Mouse (Mus musculus): ENCODE data around the gene Cryzl1. TPM values are rescaled to one million over a fixed set of nuclear protein-coding genes. Genes with fewer than 3 reads are reported as not detected.
"Not testable (repeated sequence)": the region's sequence is repeated elsewhere in the genome, so short reads cannot be mapped to it uniquely, and the experiment has no call there.

Gene Cryzl1
- total and polyA plus RNA-seq, 2 experiments from 2014 or later, result 6.6 to 51.8 TPM

GRCm38 (mm10) chr16:91647461-91648219 is 81.1 kb downstream of the Cryzl1 start, which contains the start of gene Son:
TSS of gene Son (plus strand) at chr16:91647506.
- ATAC-seq (ENCODE audit: insufficient read depth, low read depth) (peak; percentile 96), DNase-seq (ENCODE audit: low spot score) (peak; percentile 99)
- WGBS, result under 1% methylated on average over 68 of the region's 70 CpGs
- no peaks in the 10 kb centered on the region for H3K27me3 ChIP-seq (ENCODE audit: control insufficient read depth, insufficient read depth, low read length)
- H3K4me2 ChIP-seq (ENCODE audit: low read depth, low read length), result peak within 1 kb of the TSS; percentile 89
- peaks cover 20% of the 10 kb centered on the region for H3K36me3 ChIP-seq (replicated peaks; ENCODE audit: control insufficient read depth, insufficient read depth, low read length)
- H3K9me3 ChIP-seq (replicated peaks; ENCODE audit: control insufficient read depth, low read length), result no peaks in the 10 kb centered on the region
- peak within 1 kb of the TSS; percentile 84 for H3K4me3 ChIP-seq (ENCODE audit: low read depth, low read length)
- H3K4me1 ChIP-seq (ENCODE audit: control insufficient read depth, insufficient read depth), result peaks cover 15% of the 10 kb centered on the region; the same call in 1 of the 2 replicates
- TF ChIP-seq CTCF (IDR thresholded peaks at IDR 0.05; ENCODE audit: low read depth), result no peak
- TF ChIP-seq EP300 (IDR thresholded peaks at IDR 0.05; ENCODE audit: low read depth), result peak; percentile 55; the same call in 1 of the 2 replicates
- H3K9ac ChIP-seq (replicated peaks; ENCODE audit: low read depth, low read length), result peak within 1 kb of the TSS; percentile 91
- peak within 1 kb of the TSS; percentile 99 for H3K27ac ChIP-seq (ENCODE audit: low read depth)

DNA sequence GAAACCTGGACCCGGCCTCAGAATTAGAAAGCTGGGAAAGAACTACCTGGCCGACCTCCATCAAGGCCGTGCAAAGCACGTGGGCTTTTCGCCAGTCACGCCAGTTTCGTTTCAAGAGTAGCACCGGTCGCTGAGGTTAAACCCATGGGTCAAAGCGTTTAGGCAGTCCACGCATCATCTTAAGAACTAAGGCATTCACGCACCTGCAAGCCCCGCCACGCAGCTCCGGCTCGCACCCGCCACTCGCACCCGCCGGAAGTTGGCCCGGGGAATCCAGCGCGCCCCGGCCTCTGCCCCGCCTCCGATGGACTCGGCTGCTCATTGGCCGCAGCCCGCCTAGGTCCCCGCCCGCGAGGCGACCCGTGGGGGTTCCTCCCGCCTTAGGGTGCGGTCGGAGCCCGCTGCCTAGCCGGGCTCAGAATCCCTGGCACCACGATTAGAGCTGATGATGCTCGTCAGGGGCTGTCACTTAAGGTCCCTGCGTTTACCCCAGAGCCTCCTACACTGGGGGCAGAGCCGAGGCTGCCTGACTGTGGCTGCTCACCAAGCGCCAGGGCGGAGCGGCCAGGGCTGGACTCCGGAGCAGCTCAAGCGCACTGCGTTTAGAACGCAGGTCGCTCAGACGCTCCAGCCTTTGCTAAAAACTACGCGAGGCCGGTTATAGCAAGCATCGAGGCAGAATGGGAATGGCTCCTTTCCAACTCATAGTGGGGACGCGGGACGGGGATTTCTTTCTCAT is 81.9 kb downstream of the Cryzl1 start, which contains the start of gene Gart:
Gene Gart (minus strand): TSS at position 272 of the 739 bp plus-strand sequence.
- Histone ChIP-seq H3K4me2 (ENCODE audit: low read depth, low read length) (peak within 1 kb of the TSS; percentile 89), H3K4me3 (ENCODE audit: low read depth, low read length) (peak within 1 kb of the TSS; percentile 84), H3K27me3 (ENCODE audit: control insufficient read depth, insufficient read depth, low read length) (no peaks in the 10 kb centered on the region), H3K9ac (replicated peaks; ENCODE audit: low read depth, low read length) (peak within 1 kb of the TSS; percentile 91), H3K27ac (ENCODE audit: low read depth) (peak within 1 kb of the TSS; percentile 99), H3K36me3 (replicated peaks; ENCODE audit: control insufficient read depth, insufficient read depth, low read length) (peaks cover 20% of the 10 kb centered on the region), H3K4me1 (ENCODE audit: control insufficient read depth, insufficient read depth) (peaks cover 15% of the 10 kb centered on the region; the same call in 1 of the 2 replicates), H3K9me3 (replicated peaks; ENCODE audit: control insufficient read depth, low read length) (no peaks in the 10 kb centered on the region)
- under 1% methylated on average over 57 of the region's 59 CpGs for WGBS
- TF ChIP-seq EP300 (IDR thresholded peaks at IDR 0.05; ENCODE audit: low read depth) (no peak), CTCF (IDR thresholded peaks at IDR 0.05; ENCODE audit: low read depth) (no peak)
- ATAC-seq (ENCODE audit: insufficient read depth, low read depth) (peak; percentile 85), DNase-seq (ENCODE audit: low spot score) (peak; percentile 91)

DNA sequence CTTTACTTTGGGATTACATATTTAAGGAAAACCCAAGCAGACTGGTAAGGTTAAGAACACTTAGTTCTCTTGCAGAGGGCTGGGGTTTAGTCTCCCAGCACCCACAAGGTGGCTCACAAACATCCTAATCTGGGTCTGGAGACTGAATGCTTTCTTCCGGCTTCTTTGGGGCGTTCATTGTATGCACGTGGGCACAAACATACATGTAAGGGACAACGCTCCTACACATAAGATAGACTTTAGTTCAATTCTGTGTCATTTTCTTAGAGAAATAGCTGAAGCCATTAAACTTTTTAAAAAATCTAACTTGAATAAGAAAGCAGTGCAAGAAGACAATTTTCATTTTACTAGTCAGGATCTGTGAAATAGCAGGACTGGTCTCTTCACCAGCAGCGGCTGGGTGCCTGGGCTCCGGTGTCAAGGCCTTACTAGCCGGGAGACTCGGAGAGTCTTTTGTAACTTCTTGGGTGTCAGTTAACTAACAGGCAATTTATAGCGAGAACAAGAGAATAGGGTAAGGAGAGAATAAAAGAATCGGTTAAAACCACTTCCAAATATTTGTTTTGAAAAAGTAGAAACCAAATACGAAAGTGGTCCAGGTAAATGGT is 82.7 kb downstream of the Cryzl1 start:
- ATAC-seq (ENCODE audit: insufficient read depth, low read depth) (no peak), DNase-seq (ENCODE audit: low spot score) (no peak)
- peak overlapping the region; percentile 89 for H3K4me2 ChIP-seq (ENCODE audit: low read depth, low read length)
- TF ChIP-seq CTCF (IDR thresholded peaks at IDR 0.05; ENCODE audit: low read depth) (no peak), EP300 (IDR thresholded peaks at IDR 0.05; ENCODE audit: low read depth) (no peak)
- peak overlapping the region; percentile 91 for H3K9ac ChIP-seq (replicated peaks; ENCODE audit: low read depth, low read length)
- H3K4me1 ChIP-seq (ENCODE audit: control insufficient read depth, insufficient read depth), result peaks cover 15% of the 10 kb centered on the region; the same call in 1 of the 2 replicates
- H3K9me3 ChIP-seq (replicated peaks; ENCODE audit: control insufficient read depth, low read length), result no peaks in the 10 kb centered on the region
- H3K27me3 ChIP-seq (ENCODE audit: control insufficient read depth, insufficient read depth, low read length), result no peaks in the 10 kb centered on the region
- peak overlapping the region; percentile 84 for H3K4me3 ChIP-seq (ENCODE audit: low read depth, low read length)
- peaks cover 23% of the 10 kb centered on the region for H3K36me3 ChIP-seq (replicated peaks; ENCODE audit: control insufficient read depth, insufficient read depth, low read length)
- 1% methylated on average over 11 of the region's 11 CpGs for WGBS
- H3K27ac ChIP-seq (ENCODE audit: low read depth), result peak overlapping the region; percentile 99; the same call in 1 of the 2 replicates

DNA sequence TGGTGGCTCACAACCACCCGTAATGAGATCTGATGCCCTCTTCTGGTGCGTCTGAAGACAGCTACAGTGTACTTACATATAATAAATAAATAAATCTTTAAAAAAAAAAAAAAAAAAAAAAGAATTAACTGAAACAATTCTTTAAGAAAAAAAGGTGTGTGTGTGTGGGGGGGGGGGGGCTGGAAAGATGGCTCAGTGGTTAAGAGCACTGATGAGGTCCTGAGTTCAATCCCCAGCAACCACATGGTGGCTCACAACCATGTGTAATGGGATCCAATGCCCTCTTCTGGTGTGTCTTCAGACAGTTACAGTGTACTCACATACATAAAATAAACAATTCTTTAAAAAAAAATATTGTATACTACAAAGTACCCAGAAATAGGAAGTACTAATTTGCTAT is 83.4 kb downstream of the Cryzl1 start:
- peaks cover 29% of the 10 kb centered on the region for H3K36me3 ChIP-seq (replicated peaks; ENCODE audit: control insufficient read depth, insufficient read depth, low read length)
- H3K4me3 ChIP-seq (ENCODE audit: low read depth, low read length); H3K4me2 ChIP-seq (ENCODE audit: low read depth, low read length); H3K9ac ChIP-seq (replicated peaks; ENCODE audit: low read depth, low read length); ATAC-seq (ENCODE audit: insufficient read depth, low read depth); H3K27ac ChIP-seq (ENCODE audit: low read depth); H3K27me3 ChIP-seq (ENCODE audit: control insufficient read depth, insufficient read depth, low read length); H3K9me3 ChIP-seq (replicated peaks; ENCODE audit: control insufficient read depth, low read length); DNase-seq (ENCODE audit: low spot score): not testable (repeated sequence)
- WGBS, result no CpG with 5 or more reads among the region's 2 CpGs
- peaks cover 15% of the 10 kb centered on the region; the same call in 1 of the 2 replicates for H3K4me1 ChIP-seq (ENCODE audit: control insufficient read depth, insufficient read depth)

DNA sequence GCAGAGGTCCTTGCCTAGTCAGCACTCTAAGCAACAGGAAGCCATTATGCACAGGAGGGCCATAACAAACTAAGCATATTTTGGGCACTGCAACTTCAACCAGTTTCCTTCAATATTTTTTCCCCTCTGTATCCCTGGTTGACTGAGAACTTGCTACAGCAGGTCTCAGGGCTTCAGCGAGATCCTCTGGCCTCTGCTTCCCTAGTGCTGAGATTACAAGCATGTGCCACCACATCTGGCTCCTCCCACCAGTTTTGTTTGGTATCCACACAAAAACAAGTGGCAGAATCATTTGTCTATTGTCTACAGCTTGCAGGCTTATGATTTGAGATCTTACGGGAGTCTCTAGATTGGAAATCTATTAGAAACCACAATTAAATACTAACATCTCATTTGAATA is 83.9 kb downstream of the Cryzl1 start:
- 74% methylated on average over 2 of the region's 2 CpGs for WGBS
- Histone ChIP-seq H3K9me3 (replicated peaks; ENCODE audit: control insufficient read depth, low read length) (no peaks in the 10 kb centered on the region), H3K4me3 (ENCODE audit: low read depth, low read length) (no peak overlapping the region), H3K27me3 (ENCODE audit: control insufficient read depth, insufficient read depth, low read length) (no peaks in the 10 kb centered on the region), H3K4me1 (ENCODE audit: control insufficient read depth, insufficient read depth) (0 out of 2 replicates have a peak, but pooled peaks cover 11% of the 10 kb centered on the region), H3K4me2 (ENCODE audit: low read depth, low read length) (no peak overlapping the region), H3K36me3 (replicated peaks; ENCODE audit: control insufficient read depth, insufficient read depth, low read length) (peaks cover 34% of the 10 kb centered on the region), H3K9ac (replicated peaks; ENCODE audit: low read depth, low read length) (no peak overlapping the region), H3K27ac (ENCODE audit: low read depth) (no peak overlapping the region)
- no peak for DNase-seq (ENCODE audit: low spot score)
- TF ChIP-seq EP300 (IDR thresholded peaks at IDR 0.05; ENCODE audit: low read depth) (no peak), CTCF (IDR thresholded peaks at IDR 0.05; ENCODE audit: low read depth) (no peak)
- no peak for ATAC-seq (ENCODE audit: insufficient read depth, low read depth)

All from heart, postnatal 0 days (tissue).